Mouse (Mus musculus) urinary bladder, postnatal 25 days (tissue): Measurements from ENCODE around the gene Gm6268.

Experiments used
- DNase-seq: peaks from one replicate; pipeline ENCODE4 v3.0.0; 2022; ENCODE audit warnings: low spot score

Gene Gm6268

DNA sequence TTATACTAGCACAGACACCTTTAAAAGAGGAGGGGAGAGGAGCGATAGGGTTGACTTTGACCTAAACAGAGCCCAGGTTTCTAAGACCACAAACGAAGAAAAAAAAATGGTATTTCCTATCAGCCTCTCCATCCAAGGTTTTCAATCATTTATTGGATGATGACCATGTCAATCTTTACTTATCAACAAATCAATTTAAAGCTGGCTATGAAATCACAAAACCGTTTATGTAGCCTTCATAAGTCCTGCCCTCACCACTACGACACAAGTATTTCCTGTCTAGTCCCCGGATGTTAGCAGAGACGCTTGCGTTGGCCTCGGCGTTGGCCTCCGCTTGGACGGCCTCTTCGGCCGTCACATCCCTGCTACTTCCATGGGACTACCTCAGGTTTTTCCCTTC is at the start of gene Gm6268:
Gene Gm6268, plus strand, starts transcription at position 301 of the 400 bp plus-strand sequence.
- no peak for DNase-seq

DNA sequence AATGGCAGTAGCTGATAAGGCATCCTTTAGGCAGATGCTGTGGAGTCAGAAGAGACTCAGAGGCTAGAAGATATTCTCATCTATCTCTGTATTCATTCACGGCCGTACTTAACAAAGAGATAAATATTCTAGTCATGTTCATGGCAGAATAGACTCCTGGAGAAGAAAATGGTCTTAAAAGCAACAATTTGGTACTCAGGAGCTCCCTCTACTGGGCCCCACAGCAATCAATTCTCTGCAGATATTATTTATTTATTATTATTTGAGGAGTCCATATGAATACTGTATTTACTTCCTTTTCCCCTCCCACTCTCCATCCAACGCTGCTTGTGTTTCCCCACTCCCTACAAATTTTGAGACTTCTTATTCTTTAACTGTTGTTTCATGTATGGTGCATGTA is 48.6 kb upstream of the Gm6268 start:
- peak; percentile 8 for DNase-seq

DNA sequence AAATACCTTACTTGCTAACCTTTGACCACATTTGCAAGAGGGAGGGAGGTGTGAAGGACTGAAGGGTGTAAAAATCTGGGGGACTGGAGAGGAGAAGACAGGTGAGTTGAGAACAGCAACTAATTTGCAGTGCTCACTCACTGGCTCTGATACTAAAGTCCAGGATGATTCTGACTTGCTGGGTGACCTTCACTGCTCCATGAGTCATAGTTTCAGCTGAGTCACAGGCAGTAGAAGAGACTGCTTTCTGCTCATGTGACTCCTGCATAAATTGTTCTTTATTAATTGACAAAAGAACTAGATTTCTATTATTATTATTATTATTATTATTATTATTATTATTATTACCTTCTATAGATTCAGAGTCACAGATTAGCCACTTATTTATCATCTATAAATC is 15.7 kb upstream of the Gm6268 start:
- no peak for DNase-seq

DNA sequence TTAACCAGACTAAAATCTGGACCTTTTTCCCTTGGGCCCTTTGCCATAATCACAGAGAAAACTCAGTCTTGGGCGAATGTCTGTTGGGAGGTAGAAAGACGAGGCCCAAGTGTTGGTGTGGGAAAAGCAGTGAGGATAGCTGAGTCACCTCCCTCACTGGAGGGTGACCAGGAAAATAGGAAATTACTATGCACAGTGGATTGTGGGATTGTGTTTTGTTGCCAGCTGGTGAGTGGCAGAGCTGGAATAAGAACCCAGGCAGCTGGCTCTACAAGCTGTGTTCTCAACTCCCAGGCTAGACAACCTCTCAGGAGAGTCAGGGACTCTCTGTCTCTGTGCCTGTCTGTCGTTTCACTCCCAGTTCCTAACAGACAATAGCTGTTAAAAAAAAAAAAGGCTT is 11.1 kb upstream of the Gm6268 start:
- DNase-seq, result no peak

DNA sequence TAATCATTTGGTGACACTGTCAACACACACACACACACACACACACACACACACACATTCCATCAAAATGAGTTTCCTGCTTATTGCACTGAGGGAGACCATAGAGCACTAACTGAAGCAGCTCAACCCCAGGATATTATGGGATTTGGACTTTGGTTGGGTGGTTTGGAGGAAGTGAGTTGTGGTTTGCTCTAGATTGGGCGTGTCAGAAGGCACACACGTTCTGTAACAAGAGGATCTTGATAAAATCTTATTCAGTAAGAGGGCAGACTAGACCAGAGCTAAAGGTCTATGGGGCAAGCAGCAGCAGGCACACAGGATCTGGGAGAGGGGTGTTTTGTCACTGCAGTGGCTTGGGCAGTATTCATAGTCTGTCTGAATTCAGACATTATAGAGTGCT is 10.6 kb upstream of the Gm6268 start:
- no peak for DNase-seq

DNA sequence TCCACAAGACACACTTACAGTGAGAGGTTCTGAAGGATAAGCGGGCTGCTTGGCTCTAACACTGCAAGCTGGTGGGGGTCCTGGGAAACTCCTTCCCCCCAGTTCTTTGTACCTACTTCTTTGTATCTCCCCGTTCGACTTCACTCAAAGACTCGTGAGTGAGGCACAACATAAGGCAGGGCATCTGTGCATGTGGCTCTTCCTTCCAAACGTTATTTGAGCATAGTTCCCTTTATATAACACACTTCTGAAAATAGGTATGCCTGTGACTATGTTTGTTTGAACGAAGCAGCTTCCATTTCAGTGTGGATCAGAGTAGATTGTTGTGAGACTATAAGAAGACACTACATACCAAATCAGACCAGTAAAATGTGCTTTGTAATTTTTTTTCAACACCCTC is 8.4 kb upstream of the Gm6268 start:
- DNase-seq, result no peak

DNA sequence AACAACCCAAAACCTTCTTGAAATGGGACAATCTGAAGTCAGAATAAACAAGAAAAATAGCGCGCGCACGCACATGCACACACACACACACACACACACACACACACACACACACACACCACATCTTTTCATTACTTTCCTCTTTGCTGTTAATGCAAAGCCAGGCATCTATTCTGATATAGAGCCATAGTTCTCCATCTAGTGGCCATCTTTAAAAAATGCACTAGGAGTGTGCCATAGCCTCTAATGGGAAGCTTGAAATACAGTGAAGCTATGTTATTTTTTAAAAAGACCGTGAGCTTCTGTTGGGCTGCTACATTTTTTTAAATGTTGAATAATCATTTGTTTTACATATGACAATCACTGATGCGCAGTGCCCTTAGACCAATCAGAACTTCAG is 7.8 kb upstream of the Gm6268 start:
- DNase-seq, result no peak

DNA sequence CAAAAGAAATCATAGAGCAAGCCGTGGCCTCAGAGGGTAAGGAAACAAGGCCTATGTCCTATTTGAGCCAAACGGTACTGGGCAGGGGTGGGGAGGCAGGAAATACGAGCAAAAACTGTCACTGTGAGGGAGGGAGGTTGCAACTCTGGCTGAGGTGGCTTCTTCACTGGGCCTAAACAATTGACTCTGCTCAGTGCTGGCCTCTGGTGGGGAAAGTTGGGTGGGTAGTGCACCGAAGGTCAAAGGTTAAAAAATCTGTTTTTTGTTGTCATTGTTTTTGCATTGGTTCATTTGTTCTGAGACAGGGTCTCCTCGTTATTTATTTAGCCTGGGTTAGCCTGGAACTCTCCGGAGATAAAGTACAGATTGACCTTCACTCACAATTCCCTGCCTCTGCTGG is 1.2 kb downstream of the Gm6268 start:
- DNase-seq, result no peak

DNA sequence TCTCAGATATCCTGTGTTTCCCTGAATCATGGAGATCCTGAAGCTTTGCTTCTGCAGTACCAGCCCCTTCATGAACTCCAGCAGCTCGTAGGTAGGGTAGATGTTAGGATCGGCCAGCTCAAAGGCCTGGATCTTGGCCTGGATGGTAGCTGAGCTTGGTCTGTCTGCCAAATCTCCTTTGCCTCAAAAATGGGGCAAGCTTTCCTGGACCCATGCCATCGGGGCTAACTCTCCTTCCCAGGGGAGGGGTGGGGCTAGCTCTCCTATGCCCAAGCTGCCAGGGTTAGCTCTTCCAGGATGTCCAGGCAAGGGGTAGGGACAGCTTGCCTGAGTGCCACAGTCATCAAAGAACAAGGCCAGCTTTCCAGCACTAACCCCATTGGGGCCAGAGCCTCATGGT is 18.1 kb downstream of the Gm6268 start:
- no peak for DNase-seq

DNA sequence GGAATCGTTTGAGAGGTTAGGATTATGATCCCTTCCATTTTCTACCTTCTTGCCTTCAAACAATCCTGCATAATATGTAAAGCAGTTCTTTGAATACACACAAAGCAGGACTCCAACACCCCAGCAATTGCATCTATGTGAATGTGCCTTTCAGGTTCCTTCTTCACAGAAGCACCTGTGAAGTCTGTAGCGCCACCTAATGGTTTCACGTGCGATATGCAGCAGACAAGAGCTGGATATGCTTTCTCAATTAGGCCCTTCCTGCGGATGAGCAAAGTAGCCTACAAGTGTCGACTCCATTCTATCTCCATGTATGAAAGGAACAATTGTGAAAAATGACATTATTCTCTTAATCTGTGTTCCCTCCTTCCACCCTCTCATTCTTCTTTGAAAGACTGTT is 33.9 kb downstream of the Gm6268 start:
- DNase-seq, result no peak

DNA sequence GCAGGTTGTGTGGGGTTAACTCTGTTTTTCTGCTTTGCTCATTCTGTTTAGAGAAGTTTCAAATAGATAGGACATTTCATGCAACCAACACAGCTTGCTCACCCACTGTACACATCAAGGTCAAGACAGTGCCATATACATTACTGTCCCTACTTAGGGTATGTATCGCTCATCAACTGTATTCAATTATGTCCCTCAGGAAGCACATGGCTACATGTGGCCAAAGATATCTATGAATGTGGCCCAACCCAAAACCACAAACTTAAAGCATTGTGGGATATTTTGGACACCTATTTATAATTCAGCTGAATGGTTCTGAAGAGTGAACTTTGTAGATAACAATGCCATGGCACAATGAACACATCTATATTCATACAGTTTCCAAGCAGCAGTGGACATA is 36.9 kb downstream of the Gm6268 start:
- DNase-seq, result no peak
